Mouse (Mus musculus): ENCODE results near the gene Ankrd35.
A peak's percentile ranks its signal among the peaks of the same experiment; 100 is the strongest.
"Not testable (repeated sequence)": the region's sequence is repeated elsewhere in the genome, so short reads cannot be mapped to it uniquely, and the experiment has no call there.

The Ankrd35 gene

DNA sequence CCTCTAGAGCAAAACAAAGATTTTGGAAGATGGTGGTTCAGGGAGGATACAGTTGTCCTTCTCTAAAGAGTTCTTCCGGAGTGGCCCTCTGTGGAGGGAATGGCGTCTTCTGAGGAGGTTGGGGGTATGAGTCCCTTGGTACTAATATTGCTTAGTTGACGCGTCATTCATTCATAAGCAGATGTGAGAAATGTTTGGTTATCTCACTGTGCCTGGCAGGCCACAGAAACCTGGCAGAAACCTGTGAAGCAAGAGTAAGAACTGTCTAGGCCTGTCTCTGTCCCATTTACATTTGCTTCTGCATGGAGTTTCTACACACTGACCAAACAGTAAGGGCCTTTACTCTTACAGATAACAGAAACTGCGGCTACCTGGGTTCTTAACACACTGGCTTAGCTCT is 1.6 kb downstream of the Ankrd35 start:
- DNase-seq (ENCODE audit: extremely low spot score, low spot score) = no peak

GRCm38 (mm10) chr3:96673514-96673913 is 3.6 kb downstream of the Ankrd35 start:
- DNase-seq (ENCODE audit: extremely low spot score, low spot score) = no peak

DNA sequence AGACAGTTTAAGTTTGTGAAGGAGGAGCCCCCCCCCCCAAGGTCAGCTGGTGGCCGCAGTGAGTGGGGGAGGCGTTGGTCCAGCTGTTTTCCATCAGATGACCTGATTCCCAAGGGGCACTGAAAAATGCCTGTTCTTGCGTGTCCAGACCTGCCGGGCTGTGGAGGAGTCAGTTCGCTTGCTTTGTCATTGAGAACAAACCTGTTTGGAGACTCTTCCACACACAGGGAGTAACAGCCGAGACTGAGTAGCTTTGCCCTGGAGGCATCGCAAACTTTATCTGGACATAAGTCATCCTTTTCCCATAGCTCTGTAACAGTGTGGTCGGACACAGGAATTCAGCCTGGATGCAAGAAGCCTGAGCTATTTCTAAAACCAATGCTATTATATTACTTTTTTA is 4.5 kb downstream of the Ankrd35 start:
- DNase-seq (ENCODE audit: extremely low spot score, low spot score) = peak; percentile 57

DNA sequence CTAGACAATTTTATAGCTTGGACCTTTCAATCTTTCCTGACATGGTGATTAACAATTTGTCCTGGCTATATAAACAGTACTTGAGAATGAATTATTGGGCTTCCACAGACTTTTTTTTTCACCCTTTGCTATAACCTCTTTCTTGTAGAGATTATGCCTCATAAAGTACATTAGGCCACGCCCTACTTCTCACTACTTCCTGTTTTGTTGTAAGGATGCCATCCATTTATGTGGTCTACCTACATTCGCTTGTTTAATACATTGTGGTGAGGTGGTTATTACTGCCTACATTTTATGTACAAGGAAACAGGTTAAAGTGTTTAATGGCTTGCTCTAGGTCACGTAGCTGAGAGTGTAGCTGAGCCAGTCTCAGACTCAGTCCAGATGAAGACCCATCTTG is 5.2 kb downstream of the Ankrd35 start:
- DNase-seq (ENCODE audit: extremely low spot score, low spot score) = no peak

- no peak for DNase-seq (ENCODE audit: extremely low spot score, low spot score)
These were observed 5.8 kb downstream of the Ankrd35 start for GRCm38 (mm10) chr3:96675690-96676089.

DNA sequence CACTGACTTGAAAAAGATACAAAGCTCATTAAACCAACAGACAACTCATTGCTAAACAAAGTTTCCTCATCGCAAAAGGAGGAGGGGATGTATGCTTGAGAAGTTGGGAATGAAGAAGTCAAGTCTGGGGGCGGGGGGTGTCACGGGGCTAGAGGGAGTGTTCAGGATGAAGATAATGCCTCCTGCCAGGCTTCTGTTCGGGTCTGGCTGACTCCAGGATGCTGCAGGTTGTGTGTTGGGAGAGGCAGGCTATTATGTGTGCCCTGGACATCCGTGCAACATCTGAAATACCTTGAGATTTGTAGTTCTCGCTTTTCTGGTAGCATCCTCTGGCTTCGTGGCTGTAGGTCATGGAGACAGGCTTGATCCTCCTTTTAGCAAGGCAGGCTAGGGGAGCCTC is 8.5 kb downstream of the Ankrd35 start:
- DNase-seq (ENCODE audit: extremely low spot score, low spot score) = no peak

- DNase-seq (ENCODE audit: extremely low spot score, low spot score) = no peak
These were observed 9.3 kb downstream of the Ankrd35 start for GRCm38 (mm10) chr3:96679159-96679674.

DNA sequence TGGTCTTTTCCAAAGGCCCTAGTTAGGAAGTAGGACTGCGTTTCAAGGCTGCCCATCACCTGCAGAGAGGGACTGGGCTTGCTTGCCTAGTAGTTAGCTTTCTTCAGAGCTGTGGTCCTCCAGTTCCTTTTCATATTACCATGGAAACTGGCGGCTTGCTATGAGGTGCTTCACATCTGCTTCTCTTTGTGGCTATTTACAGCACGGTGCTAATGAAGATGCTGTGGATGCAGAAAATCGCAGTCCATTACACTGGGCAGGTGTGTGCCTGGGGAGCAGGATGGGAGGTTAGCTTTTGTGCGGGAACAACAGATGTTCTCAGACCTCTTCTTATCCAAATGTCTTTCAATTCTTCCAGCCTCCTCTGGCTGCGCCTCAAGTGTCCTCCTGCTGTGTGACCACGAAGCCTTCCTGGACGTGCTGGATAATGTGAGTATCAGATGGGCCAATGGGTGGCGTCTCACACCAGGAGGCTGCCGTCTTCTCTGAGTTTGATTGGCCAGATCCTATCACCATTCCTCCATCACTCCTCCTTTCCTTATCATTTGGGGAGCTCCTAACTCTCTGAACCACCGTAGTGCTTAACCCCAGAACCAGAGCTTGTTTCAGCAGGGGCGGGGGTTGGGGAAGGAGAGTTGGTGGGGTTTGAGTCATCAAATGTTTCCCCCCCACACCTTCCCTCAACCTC is 10.5 kb downstream of the Ankrd35 start:
- no peak for DNase-seq (ENCODE audit: extremely low spot score, low spot score)

DNA sequence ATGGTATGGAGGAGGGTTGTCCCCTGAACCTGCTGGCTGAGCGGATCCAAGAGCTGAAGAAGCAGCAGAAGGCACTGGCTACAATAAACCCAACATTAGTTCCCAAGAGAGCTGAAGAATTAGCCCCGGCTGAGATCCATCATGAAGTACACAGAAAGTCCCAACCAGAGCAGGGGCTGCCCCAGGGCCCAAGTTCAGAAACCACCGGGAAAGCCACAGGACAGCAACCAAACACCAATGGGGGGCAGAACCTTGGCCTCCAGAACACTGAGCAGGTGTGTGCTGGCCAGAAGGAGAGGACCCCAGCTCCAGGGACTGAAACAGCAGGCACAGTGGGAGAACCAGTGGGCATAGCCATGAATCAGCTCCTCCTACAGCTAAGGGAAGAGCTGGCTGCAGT is 13.6 kb downstream of the Ankrd35 start:
- no peak for DNase-seq (ENCODE audit: extremely low spot score, low spot score)

- no peak for DNase-seq (ENCODE audit: extremely low spot score, low spot score)
These were observed 14.4 kb downstream of the Ankrd35 start for GRCm38 (mm10) chr3:96684151-96684821.

- DNase-seq (ENCODE audit: extremely low spot score, low spot score) = peak; percentile 32
These were observed 14.9 kb downstream of the Ankrd35 start for GRCm38 (mm10) chr3:96684822-96685156.

GRCm38 (mm10) chr3:96686057-96686456 is 16.1 kb downstream of the Ankrd35 start:
- not testable (repeated sequence) for DNase-seq (ENCODE audit: extremely low spot score, low spot score)

DNA sequence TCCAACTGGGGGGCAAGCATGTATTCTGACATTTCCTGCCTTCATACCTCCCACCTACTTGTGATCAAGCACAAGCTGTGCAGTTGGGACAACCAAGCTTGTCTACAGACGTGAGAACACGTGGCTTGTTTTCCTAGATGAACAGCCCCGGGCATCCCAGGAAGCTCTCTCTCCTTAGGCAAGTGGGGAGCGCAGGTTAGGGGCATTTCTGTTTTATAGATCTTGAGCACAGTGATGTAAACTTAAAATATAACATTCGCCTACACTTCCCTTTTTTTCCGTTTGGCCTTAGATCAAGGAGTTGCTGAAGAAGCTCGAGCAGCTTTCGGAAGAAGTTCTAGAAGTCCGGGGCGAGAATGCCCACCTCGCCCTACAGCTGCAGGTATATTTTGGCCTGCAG is 18.9 kb downstream of the Ankrd35 start:
- no peak for DNase-seq (ENCODE audit: extremely low spot score, low spot score)

- DNase-seq (ENCODE audit: extremely low spot score, low spot score) = no peak
These were observed 20.4 kb downstream of the Ankrd35 start for GRCm38 (mm10) chr3:96690298-96690697.

GRCm38 (mm10) chr3:96692506-96692905 is 22.6 kb downstream of the Ankrd35 start:
- no peak for DNase-seq (ENCODE audit: extremely low spot score, low spot score)

DNA sequence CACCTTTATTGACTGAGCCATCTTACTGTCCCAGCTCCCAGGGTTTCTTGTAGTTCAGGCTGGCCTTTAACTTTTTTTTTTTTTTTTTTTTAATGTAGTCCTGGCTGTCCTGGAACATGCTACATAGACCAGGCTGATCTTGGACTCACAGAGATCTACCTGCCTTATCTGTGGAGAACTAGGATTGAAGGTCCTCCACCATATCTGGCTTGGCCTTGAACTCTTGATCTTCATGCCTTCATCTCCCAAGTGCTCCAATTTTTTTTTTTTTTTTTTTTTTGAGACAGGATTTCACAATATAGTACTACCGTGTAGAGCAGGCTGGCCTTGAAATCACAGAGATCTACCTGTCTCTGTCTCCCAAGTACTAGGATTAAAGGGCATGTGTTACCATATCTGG is 23.6 kb downstream of the Ankrd35 start:
- DNase-seq (ENCODE audit: extremely low spot score, low spot score) = no peak

DNA sequence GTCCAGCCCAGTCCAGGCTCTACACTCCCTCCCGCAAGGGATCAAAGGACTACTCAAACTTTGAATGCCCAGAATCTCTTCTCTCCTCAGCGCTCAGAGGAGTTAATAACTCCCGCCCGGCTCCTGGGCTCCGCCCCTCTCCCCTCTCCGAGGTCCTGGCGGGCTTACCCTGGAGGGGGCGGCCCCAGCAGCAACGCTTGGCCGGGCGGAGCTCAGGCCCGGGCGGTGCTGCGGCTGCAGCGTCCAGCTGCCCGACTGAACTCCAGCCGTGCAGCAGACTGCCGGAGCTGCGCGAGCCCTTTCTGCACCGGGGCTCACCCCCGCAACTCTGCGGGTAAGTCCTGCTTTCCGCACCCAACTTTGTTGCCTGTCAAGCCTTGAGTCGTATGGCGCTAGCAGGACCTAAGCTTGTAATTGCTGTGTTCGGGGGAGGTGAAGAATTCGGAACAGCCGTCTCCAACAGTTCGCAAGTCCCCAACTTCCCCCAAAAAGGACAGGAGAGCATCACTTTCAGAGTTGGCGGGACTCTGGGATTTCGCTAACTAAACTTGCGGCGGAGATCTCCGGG is 26.4 kb downstream of the Ankrd35 start, which contains the start of gene Pias3:
TSS of gene Pias3 (plus strand) at position 187 of the 568 bp plus-strand sequence.
- DNase-seq (ENCODE audit: extremely low spot score, low spot score) = peak; percentile 81

DNA sequence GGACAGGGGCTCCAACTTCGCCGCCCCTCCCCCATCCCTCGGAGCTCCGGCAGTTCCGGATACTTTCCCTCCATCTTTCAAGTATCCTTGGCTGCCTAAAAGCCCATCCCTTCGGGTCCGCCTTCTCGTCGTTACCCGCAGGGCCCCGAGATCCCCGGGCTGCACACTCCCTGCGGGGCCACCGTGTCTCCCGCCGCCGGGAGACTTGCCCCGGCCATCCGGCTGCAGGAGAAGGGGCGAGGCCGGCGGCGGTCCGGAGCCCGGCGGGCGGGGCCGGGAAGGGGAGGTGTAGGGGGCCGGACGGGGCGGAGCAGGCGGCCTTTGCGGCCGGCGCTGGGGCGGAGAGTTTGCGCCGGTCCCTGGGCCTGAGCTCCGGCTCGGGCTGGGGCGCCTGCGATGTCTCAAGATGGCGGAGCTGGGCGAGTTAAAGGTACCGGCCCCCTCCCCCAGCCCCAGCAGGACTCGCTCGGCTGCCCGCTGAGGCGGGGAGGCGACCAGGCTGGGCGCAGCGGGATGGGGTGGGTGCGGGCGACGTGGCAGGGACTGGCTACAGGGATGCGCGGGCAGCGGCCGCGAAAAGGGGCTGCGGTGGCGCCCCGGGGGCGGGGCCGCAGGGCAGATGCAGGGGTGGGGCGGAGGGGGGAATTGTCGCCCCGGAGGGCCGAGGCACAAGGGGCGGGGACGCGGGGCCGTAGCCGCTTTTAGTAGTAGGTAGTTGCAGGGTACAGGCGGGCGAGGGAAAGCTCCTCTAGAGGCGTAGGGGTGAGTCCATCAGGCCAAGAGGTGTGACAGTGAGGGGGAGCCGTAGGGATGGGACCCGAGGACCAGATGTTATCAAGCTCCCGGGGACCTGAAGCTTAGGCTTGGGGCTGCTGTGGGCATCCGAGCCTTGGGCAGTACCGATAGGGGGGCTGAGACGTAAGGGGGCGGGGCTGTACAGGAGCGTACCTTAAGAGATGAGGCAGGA is 27.1 kb downstream of the Ankrd35 start:
- DNase-seq (ENCODE audit: extremely low spot score, low spot score) = peak; percentile 91

DNA sequence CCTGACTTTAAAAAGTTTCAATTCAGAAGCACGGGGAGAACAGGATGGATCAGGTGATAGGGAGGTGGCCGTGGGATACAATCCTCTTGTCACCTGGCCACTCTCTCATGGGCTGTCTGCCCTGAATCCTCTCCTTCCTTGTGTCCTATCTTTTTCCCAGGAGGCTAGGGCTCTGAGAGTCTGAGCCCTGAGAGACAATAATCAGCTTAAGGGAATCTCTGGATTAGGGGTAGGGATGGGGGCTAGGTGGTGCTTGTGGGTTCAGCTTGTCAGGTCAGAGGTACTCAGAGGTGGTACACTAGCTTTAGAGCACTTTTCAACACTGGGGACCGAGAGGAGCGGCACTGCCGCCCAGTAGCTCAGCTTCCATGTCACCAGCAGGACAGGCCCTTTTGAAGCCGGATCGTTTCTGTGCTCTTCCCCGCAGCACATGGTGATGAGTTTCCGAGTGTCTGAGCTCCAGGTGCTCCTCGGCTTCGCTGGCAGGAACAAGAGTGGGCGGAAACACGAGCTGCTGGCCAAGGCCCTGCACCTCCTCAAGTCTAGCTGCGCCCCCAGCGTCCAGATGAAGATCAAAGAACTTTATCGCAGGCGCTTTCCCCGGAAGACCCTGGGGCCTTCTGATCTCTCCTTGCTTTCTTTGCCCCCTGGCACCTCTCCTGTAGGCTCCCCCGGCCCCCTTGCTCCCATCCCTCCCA is 29.2 kb downstream of the Ankrd35 start:
- DNase-seq (ENCODE audit: extremely low spot score, low spot score) = no peak

- DNase-seq (ENCODE audit: extremely low spot score, low spot score) = no peak
These were observed 30.4 kb downstream of the Ankrd35 start for GRCm38 (mm10) chr3:96700376-96700775.

DNA sequence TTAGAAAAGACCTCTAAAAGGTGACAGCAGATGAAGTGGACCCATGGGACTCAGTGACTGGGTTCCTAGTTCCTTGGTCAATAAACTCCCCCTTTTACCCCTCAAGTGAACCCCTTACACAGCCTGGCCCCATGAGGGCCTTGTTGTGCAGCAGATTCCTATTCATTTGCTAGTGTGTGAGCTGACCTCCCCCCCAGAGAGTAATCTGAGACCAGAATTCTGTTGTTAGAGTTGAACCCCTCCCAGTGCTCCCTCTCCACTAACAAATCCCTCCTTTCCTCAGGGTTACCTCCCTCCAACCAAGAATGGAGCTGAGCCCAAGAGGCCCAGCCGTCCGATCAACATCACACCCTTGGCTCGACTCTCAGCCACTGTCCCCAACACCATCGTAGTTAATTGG is 31.1 kb downstream of the Ankrd35 start:
- DNase-seq (ENCODE audit: extremely low spot score, low spot score) = no peak

Measured in neural tube, embryonic 10.5 days (tissue).